24 mouse cellular contexts compared by ENCODE assay signal in the genomic region with DNA sequence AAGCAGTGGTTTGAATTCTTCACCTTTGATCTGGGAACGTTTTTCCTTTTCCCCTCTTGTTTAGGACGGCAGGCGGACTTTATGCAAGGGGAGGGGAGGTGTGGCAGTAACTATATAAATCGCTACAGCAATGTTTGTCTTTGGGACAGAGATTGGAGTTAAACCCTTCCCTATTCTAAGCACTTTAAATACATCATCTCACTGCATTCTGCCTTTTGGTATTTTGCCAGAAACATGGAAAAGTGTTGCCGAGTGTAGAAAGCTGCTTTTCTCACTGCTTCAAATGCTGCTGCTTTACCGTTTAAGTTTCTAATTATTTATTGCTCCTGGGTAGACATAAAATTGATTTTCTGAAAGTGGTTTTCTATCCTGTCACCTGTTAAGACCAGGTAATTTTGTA. TPM values are rescaled to one million over a fixed set of nuclear protein-coding genes. Genes with fewer than 3 reads are reported as not detected.
DNase-seq lines count a peak whose midpoint lies in the region; ATAC-seq and TF ChIP-seq lines count a peak whose summit lies in the region.
"Had no signal": no experiment of that assay in that cellular context is flagged by ENCODE, and none has a peak within 500 bp of the region (broad histone marks: within the 10 kb centered on the region; RNA-seq: fewer than 3 reads in every experiment).

No protein-coding gene starts in this region.

- no peak for TF ChIP-seq EP300 in stomach, postnatal 0 days (optimal IDR thresholded peaks at IDR 0.05)

- no peaks in the 10 kb centered on the region for H3K9me3 ChIP-seq in forebrain, postnatal 0 days (ENCODE audit: low read length)
- no peaks in the 10 kb centered on the region for H3K9me3 ChIP-seq in forebrain, embryonic 11.5 days (ENCODE audit: control insufficient read depth, low read length)
- H3K9me3 ChIP-seq in limb, embryonic 14.5 days (ENCODE audit: control insufficient read depth, low read length): peaks cover 3% of the 10 kb centered on the region; the same call in 1 of the 2 replicates
- H3K9me3 ChIP-seq in limb, embryonic 10.5 days (replicated peaks): no peaks in the 10 kb centered on the region
- H3K9me3 ChIP-seq in midbrain, embryonic 16.5 days (replicated peaks; ENCODE audit: control insufficient read depth, low read length, poor library complexity, severe bottlenecking): no peaks in the 10 kb centered on the region
- no peaks in the 10 kb centered on the region for H3K9me3 ChIP-seq in midbrain, embryonic 13.5 days
- no peaks in the 10 kb centered on the region for H3K9me3 ChIP-seq in stomach, postnatal 0 days (ENCODE audit: control insufficient read depth, low read length)

- no peak for TF ChIP-seq POLR2A in limb, embryonic 14.5 days (IDR thresholded peaks at IDR 0.05; ENCODE audit: borderline replicate concordance, extremely low read depth, insufficient read depth, insufficient read length)

- peak overlapping the region; percentile 50; the same call in 1 of the 2 replicates for H3K27ac ChIP-seq in forebrain, postnatal 0 days (ENCODE audit: low read depth, low read length)
- H3K27ac ChIP-seq in forebrain, embryonic 11.5 days (ENCODE audit: low read depth, low read length): no peak overlapping the region
- no peak overlapping the region for H3K27ac ChIP-seq in limb, embryonic 14.5 days (replicated peaks; ENCODE audit: low read depth, low read length)
- no peak overlapping the region for H3K27ac ChIP-seq in limb, embryonic 10.5 days
- peak overlapping the region; percentile 23; the same call in 1 of the 2 replicates for H3K27ac ChIP-seq in midbrain, embryonic 16.5 days (ENCODE audit: low read length)
- no peak overlapping the region for H3K27ac ChIP-seq in midbrain, embryonic 13.5 days
- no peak overlapping the region for H3K27ac ChIP-seq in stomach, postnatal 0 days (replicated peaks)
- H3K27ac ChIP-seq: embryonic facial prominence, embryonic 12.5 days had no signal

- no peak overlapping the region for H3K4me3 ChIP-seq in forebrain, postnatal 0 days (ENCODE audit: low read depth, low read length)
- H3K4me3 ChIP-seq in forebrain, embryonic 11.5 days (ENCODE audit: low read depth, low read length): no peak overlapping the region
- H3K4me3 ChIP-seq in limb, embryonic 14.5 days (replicated peaks; ENCODE audit: low read length): no peak overlapping the region
- no peak overlapping the region for H3K4me3 ChIP-seq in limb, embryonic 10.5 days
- H3K4me3 ChIP-seq in midbrain, embryonic 16.5 days (ENCODE audit: low read depth, low read length): no peak overlapping the region
- no peak overlapping the region for H3K4me3 ChIP-seq in midbrain, embryonic 13.5 days (replicated peaks)
- H3K4me3 ChIP-seq in stomach, postnatal 0 days (ENCODE audit: low read depth, low read length): no peak overlapping the region
- H3K4me3 ChIP-seq: embryonic facial prominence, embryonic 12.5 days had no signal

- 12% methylated on average over 6 of the region's 6 CpGs for WGBS in forebrain, postnatal 0 days
- 57% methylated on average over 6 of the region's 6 CpGs for whole genome bisulfite sequencing in forebrain, embryonic 11.5 days
- 13% methylated on average over 6 of the region's 6 CpGs for WGBS in limb, embryonic 14.5 days
- 41% methylated on average over 6 of the region's 6 CpGs for WGBS in limb, embryonic 10.5 days
- 30% methylated on average over 6 of the region's 6 CpGs for WGBS in midbrain, embryonic 16.5 days
- 36% methylated on average over 6 of the region's 6 CpGs for WGBS in midbrain, embryonic 13.5 days
- WGBS in stomach, postnatal 0 days: 2% methylated on average over 6 of the region's 6 CpGs

- no peak overlapping the region for H3K9ac ChIP-seq in forebrain, postnatal 0 days
- H3K9ac ChIP-seq in forebrain, embryonic 11.5 days (ENCODE audit: low read length): no peak overlapping the region
- H3K9ac ChIP-seq in limb, embryonic 14.5 days (ENCODE audit: low read depth, low read length, severe bottlenecking): no peak overlapping the region
- no peak overlapping the region for H3K9ac ChIP-seq in midbrain, embryonic 16.5 days (ENCODE audit: low read depth, low read length)
- H3K9ac ChIP-seq in midbrain, embryonic 13.5 days (replicated peaks): no peak overlapping the region
- H3K9ac ChIP-seq in stomach, postnatal 0 days (ENCODE audit: low read length): no peak overlapping the region
- H3K9ac ChIP-seq: embryonic facial prominence, embryonic 12.5 days had no signal

- peak; percentile 63 for DNase-seq in forebrain, postnatal 0 days
- no peak for DNase-seq in forebrain, embryonic 11.5 days (ENCODE audit: low spot score)
- DNase-seq in limb, embryonic 14.5 days (ENCODE audit: low spot score): peak; percentile 16
- no peak for DNase-seq in limb, embryonic 10.5 days (ENCODE audit: low spot score)
- DNase-seq in stomach, postnatal 0 days (ENCODE audit: low spot score): no peak
- no peak for DNase-seq in ovary, postnatal 14 days (ENCODE audit: low spot score)
- DNase-seq: adrenal gland, postnatal 36 days; B cell, adult 2 months; cerebellum, adult 8-10 months; gastrocnemius, postnatal 14 days; kidney, postnatal 14 days; liver; thymus, adult 18-20 months; thymus, postnatal 4 days had no signal

- TF ChIP-seq CTCF in forebrain, postnatal 0 days (IDR thresholded peaks at IDR 0.05; ENCODE audit: low read depth): no peak
- no peak for TF ChIP-seq CTCF in stomach, postnatal 0 days (IDR thresholded peaks at IDR 0.05; ENCODE audit: low read depth)

- H3K36me3 ChIP-seq in forebrain, postnatal 0 days (ENCODE audit: insufficient read depth): no peaks in the 10 kb centered on the region
- no peaks in the 10 kb centered on the region for H3K36me3 ChIP-seq in forebrain, embryonic 11.5 days (ENCODE audit: control insufficient read depth, insufficient read depth, low read length)
- no peaks in the 10 kb centered on the region for H3K36me3 ChIP-seq in limb, embryonic 14.5 days (ENCODE audit: control insufficient read depth, insufficient read depth, low read length)
- no peaks in the 10 kb centered on the region for H3K36me3 ChIP-seq in limb, embryonic 10.5 days
- no peaks in the 10 kb centered on the region for H3K36me3 ChIP-seq in midbrain, embryonic 16.5 days (ENCODE audit: control insufficient read depth, insufficient read depth, low read length)
- H3K36me3 ChIP-seq in midbrain, embryonic 13.5 days: no peaks in the 10 kb centered on the region
- H3K36me3 ChIP-seq in stomach, postnatal 0 days (ENCODE audit: control insufficient read depth, insufficient read depth, low read length): no peaks in the 10 kb centered on the region
- H3K36me3 ChIP-seq: embryonic facial prominence, embryonic 12.5 days had no signal

- H3K27me3 ChIP-seq in forebrain, postnatal 0 days (ENCODE audit: insufficient read depth, low read length): no peaks in the 10 kb centered on the region
- H3K27me3 ChIP-seq in forebrain, embryonic 11.5 days (ENCODE audit: control insufficient read depth, insufficient read depth, low read length): no peaks in the 10 kb centered on the region
- H3K27me3 ChIP-seq in limb, embryonic 14.5 days (ENCODE audit: control insufficient read depth, insufficient read depth, low read length): no peaks in the 10 kb centered on the region
- no peaks in the 10 kb centered on the region for H3K27me3 ChIP-seq in limb, embryonic 10.5 days (ENCODE audit: low read depth, poor library complexity, severe bottlenecking)
- H3K27me3 ChIP-seq in midbrain, embryonic 16.5 days (ENCODE audit: control insufficient read depth, insufficient read depth, low read depth, low read length): no peaks in the 10 kb centered on the region
- no peaks in the 10 kb centered on the region for H3K27me3 ChIP-seq in midbrain, embryonic 13.5 days
- no peaks in the 10 kb centered on the region for H3K27me3 ChIP-seq in stomach, postnatal 0 days (ENCODE audit: control insufficient read depth, insufficient read depth, low read length)
- H3K27me3 ChIP-seq: embryonic facial prominence, embryonic 12.5 days had no signal

- peaks cover 5% of the 10 kb centered on the region; the same call in 1 of the 2 replicates for H3K4me1 ChIP-seq in forebrain, postnatal 0 days (ENCODE audit: insufficient read depth)
- H3K4me1 ChIP-seq in forebrain, embryonic 11.5 days (replicated peaks; ENCODE audit: control insufficient read depth, insufficient read depth, low read length): peaks cover 3% of the 10 kb centered on the region; the same call in 1 of the 2 replicates
- H3K4me1 ChIP-seq in limb, embryonic 14.5 days (ENCODE audit: control insufficient read depth, insufficient read depth, low read length): 0 out of 2 replicates have a peak, but pooled peaks cover 1% of the 10 kb centered on the region
- H3K4me1 ChIP-seq in limb, embryonic 10.5 days: no peaks in the 10 kb centered on the region
- peaks cover 18% of the 10 kb centered on the region for H3K4me1 ChIP-seq in midbrain, embryonic 16.5 days (ENCODE audit: control insufficient read depth, insufficient read depth, low read length)
- H3K4me1 ChIP-seq in midbrain, embryonic 13.5 days (replicated peaks): peaks cover 10% of the 10 kb centered on the region
- no peaks in the 10 kb centered on the region for H3K4me1 ChIP-seq in stomach, postnatal 0 days (replicated peaks; ENCODE audit: control insufficient read depth, insufficient read depth)
- H3K4me1 ChIP-seq: embryonic facial prominence, embryonic 12.5 days had no signal

- H3K4me2 ChIP-seq in forebrain, postnatal 0 days (ENCODE audit: low read depth): no peak overlapping the region
- H3K4me2 ChIP-seq in forebrain, embryonic 11.5 days (ENCODE audit: low read depth, low read length, severe bottlenecking): no peak overlapping the region
- no peak overlapping the region for H3K4me2 ChIP-seq in limb, embryonic 14.5 days (replicated peaks; ENCODE audit: low read depth, low read length, severe bottlenecking)
- H3K4me2 ChIP-seq in midbrain, embryonic 16.5 days (ENCODE audit: low read length): no peak overlapping the region
- no peak overlapping the region for H3K4me2 ChIP-seq in midbrain, embryonic 13.5 days (replicated peaks)
- H3K4me2 ChIP-seq in stomach, postnatal 0 days (replicated peaks; ENCODE audit: low read depth): 0 out of 2 replicates have a peak overlapping the region, but pooled peaks have one; percentile 15
- H3K4me2 ChIP-seq: embryonic facial prominence, embryonic 12.5 days had no signal

- ATAC-seq in forebrain, postnatal 0 days: peak; percentile 27; the same call in 1 of the 2 replicates
- ATAC-seq in forebrain, embryonic 11.5 days (replicated peaks; ENCODE audit: low FRiP score): no peak
- ATAC-seq in limb, embryonic 14.5 days (ENCODE audit: low FRiP score, low read depth): no peak
- no peak for ATAC-seq in midbrain, embryonic 16.5 days
- no peak for ATAC-seq in midbrain, embryonic 13.5 days
- ATAC-seq in stomach, postnatal 0 days (ENCODE audit: low FRiP score, low TSS enrichment): no peak
- ATAC-seq: inflammation-experienced regulatory T-cells, adult 6 months had no signal

RNA-seq across cellular contexts. Expression of a gene that starts 33.9 kb away (rescaled TPM):
- 0.24 and 0.69 TPM in 2 replicates for total RNA-seq in forebrain, postnatal 0 days (2014; rRNA removed)
- 0.44 and 0.52 TPM in 2 replicates for polyA plus RNA-seq in forebrain, postnatal 0 days (2015; fragmentation: Nextera tagmentation; extraction: Ambion mirVana)
- polyA plus RNA-seq in forebrain, embryonic 11.5 days (2014; fragmentation: Nextera tagmentation; extraction: Ambion mirVana): 0.36 TPM in 1 of 2 replicates, not detected in the other
- 0.05 and 0.23 TPM in 2 replicates for polyA plus RNA-seq in limb, embryonic 14.5 days (2012; rRNA removed)
- polyA plus RNA-seq in limb, embryonic 14.5 days (2014; fragmentation: Nextera tagmentation; extraction: Ambion mirVana): 0.15 TPM in 1 of 2 replicates, not detected in the other
- polyA plus RNA-seq in limb, embryonic 10.5 days (2016; fragmentation: Nextera tagmentation; extraction: Ambion mirVana): 0.24 and 0.38 TPM in 2 replicates
- polyA plus RNA-seq in midbrain, embryonic 16.5 days (2015; fragmentation: Nextera tagmentation; extraction: Ambion mirVana): 0.39 and 0.49 TPM in 2 replicates
- 0.12 and 0.28 TPM in 2 replicates for polyA plus RNA-seq in midbrain, embryonic 13.5 days (2015; fragmentation: Nextera tagmentation; extraction: Ambion mirVana)
- 0.08 TPM in 1 of 2 replicates, not detected in the other for polyA plus RNA-seq in stomach, postnatal 0 days (2015; fragmentation: Nextera tagmentation; extraction: Ambion mirVana)
- total RNA-seq: adrenal gland, postnatal 36 days; common myeloid progenitor, adult 5-6 weeks; gastrocnemius, postnatal 14 days; heart, adult 8-10 months; megakaryocyte progenitor cell, adult 5-6 weeks; monocyte, adult 5-6 weeks had no signal
- polyA plus RNA-seq: heart, postnatal 0 days; liver, embryonic 16.5 days had no signal

Comparison
In these comparisons a context has a peak if more than half of its experiments do, and no peak if none do; other contexts are left out.
1. DNase-seq: peak in forebrain, postnatal 0 days (single experiment) and limb, embryonic 14.5 days (single experiment); none in forebrain, embryonic 11.5 days (single experiment), limb, embryonic 10.5 days (single experiment), stomach, postnatal 0 days (single experiment) and ovary, postnatal 14 days (single experiment).
2. H3K27ac ChIP-seq: peak in forebrain, postnatal 0 days (single experiment) and midbrain, embryonic 16.5 days (single experiment); none in forebrain, embryonic 11.5 days (single experiment), limb, embryonic 14.5 days (single experiment), limb, embryonic 10.5 days (single experiment), midbrain, embryonic 13.5 days (single experiment) and stomach, postnatal 0 days (single experiment).